Mouse (Mus musculus) CH12.LX (cell line): ENCODE measurements around the gene Asb14.

ENCODE experiments used
- BHLHE40 ChIP-seq: IDR thresholded peaks from 2 replicates; pipeline ENCODE4 v1.6.1; 2011; ENCODE audit warnings: mild to moderate bottlenecking, low read depth, low read length, improper control_type of control experiment
- CTCF ChIP-seq, 2 experiments: IDR thresholded peaks in 1 of 2; conservative IDR thresholded peaks in 1 of 2; 2 replicates each; pipeline ENCODE4 v1.5.1; 2011 to 2012; ENCODE audit warnings: low read depth in 2 of 2, low read length in 2 of 2, improper control_type of control experiment in 1 of 2, inconsistent platforms in 1 of 2, mild to moderate bottlenecking in 1 of 2, moderate library complexity in 1 of 2
- HCFC1 ChIP-seq: IDR thresholded peaks from 2 replicates; pipeline ENCODE4 v1.6.1; 2012; ENCODE audit warnings: low read depth, mild to moderate bottlenecking, inconsistent platforms, low read length, improper control_type of control experiment

- no peak for TF ChIP-seq CTCF (conservative IDR thresholded peaks at IDR 0.05 in 1 of 2, IDR thresholded peaks at IDR 0.05 in 1 of 2; ENCODE audit: low read depth in 2 of 2, low read length in 2 of 2)
- TF ChIP-seq BHLHE40 = no peak
- no peak for TF ChIP-seq HCFC1
Observed at GRCm38 (mm10) chr14:26913681-26914268, 19.4 kb downstream of the Asb14 start.
